Mouse (Mus musculus) embryo, embryonic 10 days (tissue): ENCODE measurements at regions not wholly inside any gene's neighbourhood (a gene's known extent, or its start where the extent isn't known, plus 50 kb on each side); places are given as distances from the start of the nearest gene placed in this dataset.

Experiments used
- DNase-seq: peaks from one replicate; pipeline ENCODE4 v3.0.0-alpha.2; 2015; ENCODE audit warnings: low spot score

DNA sequence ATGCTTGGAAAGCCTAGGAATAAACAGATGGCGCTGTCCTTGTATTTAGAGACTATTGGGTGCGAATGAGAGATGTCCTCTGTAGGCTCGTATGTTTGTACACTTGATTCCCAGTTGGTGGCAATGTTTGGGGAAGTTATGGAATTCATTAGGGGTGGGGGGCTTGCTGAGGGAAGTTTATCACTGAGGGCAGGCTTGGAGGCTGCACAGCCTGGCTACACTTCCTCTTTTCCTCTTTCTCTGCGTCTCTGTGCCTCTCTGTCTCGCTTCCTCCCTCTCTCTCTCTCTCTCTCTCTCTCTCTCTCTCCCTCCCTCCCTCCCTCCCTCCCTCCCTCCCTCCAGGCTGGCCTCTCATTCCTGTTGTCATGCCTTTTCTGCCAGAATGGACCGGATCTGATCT lies 104.2 kb upstream of the Arid2 start:
- DNase-seq, result no peak

DNA sequence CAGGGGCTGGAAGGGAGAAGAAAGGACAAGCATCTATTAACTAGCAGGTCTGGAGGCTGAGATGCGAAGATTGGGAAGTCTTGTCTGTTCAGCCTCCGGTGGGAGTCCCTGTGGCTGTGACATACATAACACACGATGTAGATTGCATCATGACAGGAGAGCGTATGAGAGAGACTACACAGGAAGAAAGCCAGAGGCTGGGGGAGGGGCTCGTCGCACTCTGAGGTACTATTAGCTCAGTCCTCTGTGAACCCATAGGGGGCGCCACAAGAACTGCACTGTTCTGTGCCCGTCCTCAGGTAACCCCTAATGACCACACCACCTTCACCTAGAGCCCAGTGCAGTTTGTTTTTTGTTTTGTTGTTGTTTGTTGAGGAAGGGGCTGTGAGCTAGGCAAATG lies 102.7 kb upstream of the Arid2 start:
- no peak for DNase-seq

DNA sequence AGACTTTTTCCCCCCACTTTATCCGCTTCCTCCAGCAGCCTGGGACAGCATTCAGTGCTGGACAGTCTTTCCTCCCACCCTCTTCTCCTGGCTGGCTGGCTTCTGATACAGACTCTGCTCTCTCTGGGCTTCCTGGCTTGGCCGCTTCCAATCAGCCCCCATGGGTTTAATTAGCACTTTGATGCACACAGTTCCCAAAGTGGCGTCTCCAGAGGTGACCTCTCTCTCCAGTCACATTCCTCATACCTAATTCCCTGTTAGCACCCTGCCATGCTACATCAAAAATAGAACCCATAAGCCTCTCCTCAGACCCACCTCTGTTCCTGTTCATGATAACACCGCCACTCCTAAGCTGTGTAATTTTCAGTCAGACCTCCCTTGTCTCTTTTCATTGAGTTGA lies 101.9 kb upstream of the Arid2 start:
- DNase-seq, result no peak

DNA sequence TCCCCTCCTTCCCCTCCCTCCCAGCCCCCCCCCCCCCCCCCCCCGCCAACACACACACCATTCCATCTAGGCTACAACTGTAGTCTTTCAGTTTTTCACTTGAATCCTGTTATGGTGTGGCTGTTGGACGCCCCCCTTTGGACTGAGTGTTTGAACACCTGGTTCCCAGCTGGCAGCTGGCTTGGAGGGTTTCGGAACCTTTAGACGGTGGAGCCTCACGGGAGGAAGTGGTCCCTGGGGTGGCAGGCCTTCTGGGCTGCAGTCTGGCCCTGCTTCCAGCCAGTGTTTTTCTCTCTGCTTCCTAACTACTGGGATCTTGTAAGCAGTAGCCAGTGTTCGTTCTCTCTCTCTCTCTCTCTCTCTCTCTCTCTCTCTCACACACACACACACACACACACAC lies 101.4 kb upstream of the Arid2 start:
- peak; percentile 19 for DNase-seq

DNA sequence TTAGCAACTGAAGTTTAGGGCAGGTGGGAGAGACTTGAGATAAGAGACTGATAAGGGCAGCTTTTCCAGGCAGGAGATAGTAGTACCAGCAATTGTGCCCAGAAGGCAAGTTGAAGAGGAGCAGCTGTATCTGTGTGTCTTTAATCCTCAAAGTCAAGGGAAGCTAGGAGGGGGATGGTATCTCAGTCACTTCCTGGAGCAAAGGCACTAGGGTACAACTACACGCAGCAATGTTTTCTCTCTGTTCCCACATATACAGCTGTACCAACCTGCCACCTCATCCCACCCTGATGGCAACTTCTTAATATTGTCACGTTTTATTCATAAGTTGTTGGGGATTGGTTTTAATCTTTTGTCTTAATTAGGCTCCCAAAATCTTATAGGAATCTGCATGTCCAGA lies 97.8 kb upstream of the Arid2 start:
- no peak for DNase-seq

DNA sequence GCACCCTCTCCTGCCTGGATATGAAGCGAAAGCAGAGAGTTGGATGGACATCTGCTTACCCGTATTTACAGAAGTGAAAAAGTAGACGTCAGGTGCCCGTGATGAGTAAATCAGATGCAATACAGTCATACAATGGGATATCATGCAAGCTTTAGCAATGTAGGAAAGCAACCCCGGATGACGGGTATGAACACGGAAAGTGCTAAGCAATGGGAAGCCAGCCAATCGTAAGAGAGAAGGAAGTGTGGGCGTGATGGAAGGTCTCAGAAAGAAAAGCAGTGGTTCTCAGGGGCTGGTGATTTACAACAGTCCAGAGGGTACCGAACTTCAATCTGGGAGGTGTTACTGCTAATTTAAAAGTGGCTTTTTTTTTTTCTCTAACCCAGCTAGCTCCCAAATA lies 89.9 kb upstream of the Arid2 start:
- DNase-seq, result no peak

DNA sequence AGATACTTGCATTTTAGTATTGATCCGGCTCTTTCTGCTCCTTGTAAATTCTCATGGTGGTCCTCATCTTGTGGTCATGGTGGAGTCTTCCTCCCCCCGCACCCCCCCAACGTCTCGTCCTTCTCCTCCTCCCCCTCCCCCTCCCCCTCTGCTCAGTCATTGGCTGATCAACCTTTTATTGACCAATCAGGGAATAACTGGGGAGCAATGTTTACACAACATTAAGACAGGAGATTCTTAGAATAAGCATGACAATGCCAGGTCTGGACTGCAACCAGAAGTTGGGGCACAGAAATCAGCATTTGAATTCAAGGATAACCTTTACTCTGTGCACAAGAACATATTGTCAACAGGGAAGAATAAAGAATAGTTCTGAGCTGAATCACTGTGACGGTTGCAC lies 89.4 kb upstream of the Arid2 start:
- no peak for DNase-seq

DNA sequence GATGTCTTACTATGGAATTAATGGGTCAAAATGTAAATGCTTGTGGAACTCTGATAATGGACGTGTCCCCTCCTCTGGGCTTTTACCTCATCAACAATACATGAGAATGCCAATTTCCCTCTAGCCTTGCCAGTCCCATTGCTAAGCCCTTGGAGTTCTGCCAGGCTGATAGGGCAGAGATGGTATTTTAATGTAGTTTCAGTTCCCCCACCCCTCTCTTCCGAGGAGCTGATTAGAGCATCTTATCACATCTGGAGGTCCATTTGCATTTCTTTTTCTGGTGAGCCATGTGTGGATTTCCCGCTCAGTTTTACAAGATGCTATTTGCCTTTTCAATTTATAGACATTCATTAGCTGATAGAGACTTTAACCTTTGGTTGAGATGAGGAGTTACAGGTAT lies 86.0 kb upstream of the Arid2 start:
- DNase-seq, result no peak

DNA sequence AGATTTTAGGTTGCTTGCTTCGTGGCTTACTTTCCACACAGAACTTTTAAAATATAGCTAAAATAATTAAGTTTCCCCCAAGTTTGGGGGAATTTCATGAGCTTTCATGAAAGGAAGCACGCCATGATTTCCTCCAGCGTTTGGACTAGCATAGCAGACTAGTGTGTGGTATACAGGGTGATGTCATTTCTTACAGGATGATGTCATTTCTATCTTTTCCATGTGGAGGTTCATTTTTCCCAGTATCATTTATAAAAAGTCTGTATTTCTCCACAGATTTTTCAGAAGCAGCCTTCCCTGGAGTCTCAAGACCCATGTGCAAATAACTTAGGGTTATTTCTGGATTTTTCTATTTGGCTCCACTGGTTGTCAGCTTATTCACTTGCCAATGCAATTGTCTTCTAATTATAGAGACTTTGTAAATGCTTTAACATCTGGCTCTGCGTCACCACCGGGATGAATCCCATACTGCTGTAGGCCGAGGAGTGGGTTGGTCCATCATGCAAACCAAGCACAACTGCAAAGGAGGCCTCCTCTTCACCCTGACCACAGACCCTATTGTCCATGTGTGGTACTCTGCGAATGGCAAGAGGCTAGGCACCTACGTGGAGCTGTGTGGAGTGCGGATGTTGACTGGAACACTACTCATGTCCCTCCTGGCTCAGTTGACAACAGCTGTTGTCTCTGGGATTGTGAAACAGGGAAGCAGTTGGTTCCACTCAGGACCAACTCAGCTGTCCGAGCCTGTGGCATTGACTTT lies 85.4 kb upstream of the Arid2 start:
- DNase-seq, result no peak

DNA sequence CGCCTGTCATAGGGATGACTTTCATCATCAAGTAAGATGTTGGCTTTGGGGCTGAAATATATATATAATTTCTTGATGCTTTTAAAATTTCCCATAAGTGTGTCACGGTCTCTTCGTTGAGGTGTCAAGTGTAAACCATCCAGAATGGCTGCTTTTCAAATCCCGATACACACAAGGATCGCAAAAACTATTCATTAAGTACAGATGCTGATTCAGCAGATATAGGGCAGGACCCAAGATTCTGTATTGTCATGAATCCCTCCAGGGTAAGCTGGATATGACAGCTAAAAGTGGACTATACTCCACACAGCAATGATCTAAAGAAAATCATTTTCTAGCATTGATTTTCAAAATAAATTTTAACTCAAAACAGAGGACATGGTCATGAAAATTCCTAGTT lies 83.1 kb upstream of the Arid2 start:
- DNase-seq, result no peak

DNA sequence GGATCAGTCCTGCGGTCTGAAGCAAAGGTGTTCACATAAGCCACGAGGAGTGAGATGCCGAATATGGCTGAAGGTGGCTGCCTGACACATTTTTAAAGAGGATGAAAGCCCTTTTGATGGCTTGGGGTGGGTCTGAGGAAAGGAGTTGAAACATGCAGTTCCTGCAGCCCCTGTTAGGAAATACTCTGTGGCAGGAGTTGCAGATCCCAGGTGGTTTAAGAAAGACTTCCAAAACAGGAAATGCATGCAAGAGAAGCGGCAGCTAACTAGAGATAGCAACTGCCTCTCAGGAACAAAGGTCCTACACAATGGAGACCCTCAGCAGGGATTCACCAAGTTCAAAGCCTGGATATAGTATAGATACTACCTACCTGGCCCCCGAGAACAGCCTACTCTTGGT lies 82.7 kb upstream of the Arid2 start:
- DNase-seq, result no peak

DNA sequence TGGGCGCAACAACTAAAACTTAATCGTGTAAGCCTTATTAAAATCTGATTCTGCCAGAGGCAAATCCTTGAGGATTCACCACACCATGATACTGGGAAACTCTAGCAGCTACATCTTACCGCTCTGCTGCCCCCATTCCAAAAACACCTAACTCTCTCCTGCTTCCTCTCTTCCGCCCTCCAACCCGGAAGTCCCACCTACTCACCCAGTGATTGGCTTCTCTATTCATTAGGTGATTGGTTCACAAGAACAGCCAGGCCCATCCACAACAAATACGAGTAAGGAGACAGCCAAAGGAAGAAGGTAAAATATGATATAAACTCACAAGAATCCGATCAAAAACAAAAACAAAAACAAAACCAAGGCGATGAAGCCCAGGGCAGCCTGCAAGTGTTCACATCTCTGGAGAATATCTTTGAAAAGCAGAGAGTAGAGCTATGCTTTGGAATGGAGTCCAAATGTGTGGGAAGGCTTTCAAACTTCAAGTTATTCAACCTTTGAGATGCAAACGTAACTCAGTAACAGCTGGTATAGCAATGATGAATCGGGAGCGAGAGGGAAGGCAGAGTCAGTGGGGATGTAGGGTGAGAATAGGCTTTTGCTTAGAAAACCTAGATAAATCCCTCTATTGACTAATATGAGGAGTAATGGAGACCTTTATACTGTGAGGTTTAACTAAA lies 76.5 kb upstream of the Arid2 start:
- DNase-seq, result no peak

DNA sequence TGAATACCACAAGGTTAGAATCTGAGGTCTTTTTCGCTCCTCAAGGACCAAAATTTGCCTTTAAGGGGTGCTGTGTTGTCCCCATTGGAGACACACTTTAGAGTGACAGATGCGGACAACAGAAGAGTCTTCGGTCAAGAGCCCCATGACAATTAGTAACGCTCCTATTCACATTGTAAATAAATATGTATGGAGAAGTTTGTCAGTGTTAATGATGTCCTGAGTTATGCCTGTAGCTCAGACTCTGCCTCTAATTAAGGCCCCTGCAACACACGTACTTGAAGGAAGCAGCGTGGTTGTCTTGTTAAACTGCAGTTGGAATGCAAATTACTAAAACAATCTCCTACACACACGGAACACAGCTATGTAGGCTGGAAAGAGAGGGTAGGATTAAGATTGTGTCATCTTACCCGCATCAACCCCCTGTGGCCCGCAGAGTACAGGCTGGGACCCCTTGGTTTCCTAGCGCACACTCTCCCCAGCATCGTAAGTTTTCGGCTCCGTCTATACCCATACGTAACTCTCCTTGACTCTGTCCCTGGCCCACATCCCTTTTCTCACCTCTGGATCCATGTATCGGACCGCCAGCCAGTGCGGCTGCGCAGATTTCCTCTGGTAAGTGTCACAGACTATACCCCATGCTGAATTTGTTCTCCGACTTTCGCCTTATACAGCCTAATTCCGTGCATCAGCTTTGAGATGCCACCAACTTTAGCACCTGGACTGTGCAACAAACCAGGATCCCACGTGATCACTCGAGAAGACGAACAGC lies 73.6 kb upstream of the Arid2 start:
- DNase-seq, result no peak

DNA sequence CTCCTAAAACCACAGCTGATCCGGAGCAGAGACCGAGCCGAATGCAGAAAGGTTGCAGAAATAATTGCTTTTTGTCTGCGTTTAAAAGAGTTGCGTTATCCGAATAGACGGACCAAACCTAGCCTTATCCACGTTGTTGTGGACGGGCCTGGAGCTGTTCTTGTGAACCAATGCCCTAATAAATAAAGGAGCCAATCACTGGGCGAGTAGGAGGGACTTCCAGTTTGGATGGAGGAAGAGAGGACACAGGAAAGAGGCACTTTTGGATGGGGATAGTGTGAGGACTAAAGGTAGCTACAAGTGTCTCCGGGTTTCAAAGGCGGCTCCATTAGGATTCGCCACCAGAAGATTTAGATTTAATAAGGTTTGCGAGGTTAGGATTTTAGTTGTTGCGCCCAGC lies 69.4 kb upstream of the Arid2 start:
- DNase-seq, result no peak

DNA sequence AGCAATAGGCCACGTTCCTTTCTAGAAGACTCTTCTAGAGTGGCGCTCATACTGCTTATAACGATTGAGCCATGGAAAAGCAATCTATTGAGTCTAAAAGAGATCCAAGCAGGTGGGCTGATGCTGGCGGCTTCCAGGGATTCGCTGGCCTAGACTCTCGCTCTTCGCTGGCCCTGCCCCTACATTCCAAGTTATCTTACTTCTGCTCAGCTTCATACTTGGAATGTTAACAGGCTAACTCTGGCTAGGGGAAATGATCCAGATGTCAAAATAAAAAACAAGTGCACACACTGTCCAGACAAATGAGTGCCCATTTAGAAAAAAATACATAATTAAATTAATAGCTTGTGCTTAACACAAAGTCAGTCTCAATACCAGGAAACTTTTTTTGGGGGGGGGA lies 67.6 kb upstream of the Arid2 start:
- DNase-seq, result no peak

DNA sequence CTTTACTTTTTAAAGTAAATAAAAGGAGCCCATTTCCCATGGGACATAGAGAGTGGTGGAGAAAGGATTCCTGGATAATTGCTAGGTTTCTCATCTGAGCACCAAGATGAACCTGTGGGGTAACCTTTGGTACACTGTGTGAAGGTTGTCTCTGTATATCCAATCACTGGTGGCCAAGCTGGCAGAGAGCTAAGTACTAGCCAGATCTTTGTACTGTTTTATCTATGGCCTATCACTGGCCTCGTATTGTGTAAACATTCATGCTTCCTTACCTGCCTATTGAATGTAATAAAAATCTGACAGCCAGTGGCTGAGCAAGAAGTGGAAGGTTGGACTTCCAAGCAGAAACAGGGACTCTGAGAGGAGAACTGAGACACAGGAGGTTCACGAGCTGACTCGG lies 55.3 kb upstream of the Arid2 start:
- DNase-seq, result no peak

DNA sequence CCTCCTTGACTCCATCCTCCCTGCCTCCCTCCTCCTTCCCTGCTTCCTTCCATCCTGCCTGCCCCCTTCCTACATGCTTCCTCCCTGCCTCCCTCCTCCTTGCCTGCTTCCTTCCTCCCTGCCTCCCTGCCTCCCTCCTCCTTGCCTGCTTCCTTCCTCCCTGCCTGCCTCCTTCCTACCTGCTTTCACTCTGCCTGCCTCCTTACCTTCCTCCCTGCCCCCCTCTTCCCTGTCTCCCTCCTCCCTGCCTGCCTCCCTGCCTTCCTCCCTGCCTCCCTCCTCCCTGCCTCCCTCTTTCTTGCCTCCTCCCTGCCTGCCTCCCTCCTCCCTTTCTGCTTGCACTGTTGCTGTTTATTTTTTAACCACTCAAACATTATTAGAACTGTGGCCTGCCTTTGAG lies 54.2 kb upstream of the Arid2 start:
- DNase-seq, result no peak

DNA sequence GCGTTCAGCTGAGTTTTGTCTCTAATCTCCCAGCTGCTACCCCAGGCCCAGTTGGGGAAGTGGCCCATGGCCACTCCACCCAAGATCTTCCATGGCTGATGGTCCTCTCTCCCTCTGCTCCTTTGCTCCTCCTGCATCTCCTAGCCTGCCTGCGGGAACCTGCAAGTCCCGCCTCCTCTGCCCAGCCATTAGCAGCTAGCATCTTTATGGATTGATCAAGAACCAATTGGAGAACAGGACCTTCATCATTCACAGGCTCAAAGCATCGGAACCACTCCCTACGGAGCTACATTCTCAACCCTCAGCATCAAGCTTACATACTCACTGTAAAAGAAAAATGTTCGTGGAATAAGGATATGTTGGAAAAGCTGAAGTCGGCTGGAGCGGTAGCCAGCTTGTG lies 52.5 kb upstream of the Arid2 start:
- DNase-seq, result no peak
